Mouse (Mus musculus): Measurements from ENCODE around the gene Dnm3.
A peak's percentile ranks its signal among the peaks of the same experiment; 100 is the strongest.

GRCm38 (mm10) chr1:161962465-161963377 lies 515.1 kb downstream of the Dnm3 start:
- no peak for TF ChIP-seq EP300 (IDR thresholded peaks at IDR 0.05; ENCODE audit: low read depth in 1 of 2, low read length in 2 of 2)
- peak; percentile 28 to 57 (median 44) for TF ChIP-seq CTCF (IDR thresholded peaks at IDR 0.05 in 2 of 3, conservative IDR thresholded peaks at IDR 0.05 in 1 of 3; ENCODE audit: control insufficient read depth in 1 of 3, insufficient read depth in 1 of 3, low read depth in 2 of 3, low read length in 3 of 3, poor library complexity in 1 of 3, severe bottlenecking in 1 of 3)
- peak; percentile 71 for TF ChIP-seq SMC3 (IDR thresholded peaks at IDR 0.05; ENCODE audit: low read depth, low read length)
- no peak for TF ChIP-seq POLR2A (IDR thresholded peaks at IDR 0.05; ENCODE audit: control insufficient read depth in 1 of 2, insufficient read depth in 1 of 2, low read depth in 1 of 2, low read length in 2 of 2, poor library complexity in 1 of 2)
- TF ChIP-seq ETS1 (IDR thresholded peaks at IDR 0.05; ENCODE audit: low read depth, low read length), result no peak
- TF ChIP-seq MAFK (IDR thresholded peaks at IDR 0.05; ENCODE audit: borderline replicate concordance, low read depth, low read length), result no peak
- no peak for TF ChIP-seq POLR2AphosphoS5 (IDR thresholded peaks at IDR 0.05; ENCODE audit: borderline replicate concordance, low read depth, low read length)
- no peak for TF ChIP-seq GATA1 (IDR thresholded peaks at IDR 0.05; ENCODE audit: low read depth, low read length)
- peak; percentile 95 for TF ChIP-seq ZNF384 (IDR thresholded peaks at IDR 0.05; ENCODE audit: low read depth, low read length)
- TF ChIP-seq RAD21 (IDR thresholded peaks at IDR 0.05; ENCODE audit: low read depth, low read length), result peak; percentile 59
- no peak for TF ChIP-seq SIN3A (IDR thresholded peaks at IDR 0.05; ENCODE audit: low read length)
- TF ChIP-seq MXI1 (IDR thresholded peaks at IDR 0.05; ENCODE audit: low read depth, low read length), result no peak
- TF ChIP-seq CHD2 (IDR thresholded peaks at IDR 0.05; ENCODE audit: low read length), result no peak
- no peak for TF ChIP-seq USF1 (IDR thresholded peaks at IDR 0.05; ENCODE audit: low read depth, low read length)
